Mouse (Mus musculus): ENCODE results near the gene Fbxl15.

- TF ChIP-seq TCF12 (IDR thresholded peaks at IDR 0.05; ENCODE audit: insufficient read depth, poor library complexity, severe bottlenecking) (no peak), MYOG (IDR thresholded peaks at IDR 0.05; ENCODE audit: control insufficient read depth in 1 of 3, insufficient read depth in 1 of 3, insufficient read length in 2 of 3, low read depth in 2 of 3) (no peak), POLR2A (IDR thresholded peaks at IDR 0.05; ENCODE audit: insufficient read length, low read depth) (no peak), E2F4 (IDR thresholded peaks at IDR 0.05; ENCODE audit: insufficient read depth) (no peak), POLR2AphosphoS2 (IDR thresholded peaks at IDR 0.05; ENCODE audit: insufficient read length, low read depth) (no peak), USF1 (IDR thresholded peaks at IDR 0.05; ENCODE audit: low read depth) (no peak)
Observed at GRCm38 (mm10) chr19:46331326-46331725, 3.3 kb downstream of the Fbxl15 start.
